Mouse (Mus musculus) liver, embryonic 13.5 days (tissue): ENCODE data around the gene Nipsnap2. TPM values are rescaled to one million over a fixed set of nuclear protein-coding genes. Genes with fewer than 3 reads are reported as not detected.
"Not testable (repeated sequence)": the region's sequence is repeated elsewhere in the genome, so short reads cannot be mapped to it uniquely, and the experiment has no call there.

Experiments
- ATAC-seq: fragments of 200-750 bp; cut with Nextera tagmentation; 2 replicates; pipeline ENCODE4 v1.8.0; 2017; ENCODE audit warnings: low read depth, mild to moderate bottlenecking, moderate number of reproducible peaks, moderate library complexity
- DNase-seq: peaks from one replicate; pipeline ENCODE4 v3.0.0; 2022
- H3K27ac ChIP-seq: fragments of 300-500 bp; sonication (generic); 2 replicates; pipeline ENCODE4 v1.5.1; 2015; ENCODE audit warnings: moderate library complexity, mild to moderate bottlenecking, inconsistent platforms
- H3K27me3 ChIP-seq: fragments of 300-500 bp; sonication (generic); 2 replicates; pipeline ENCODE4 v1.6.1; 2015; ENCODE audit warnings: mild to moderate bottlenecking, inconsistent platforms
- H3K36me3 ChIP-seq: fragments of 300-500 bp; sonication (generic); 2 replicates; pipeline ENCODE4 v1.6.1; 2015; ENCODE audit warnings: mild to moderate bottlenecking, inconsistent platforms
- H3K4me1 ChIP-seq: fragments of 300-500 bp; sonication (generic); replicated peaks from 2 replicates; pipeline ENCODE4 v1.6.1; 2015; ENCODE audit warnings: inconsistent platforms
- H3K4me2 ChIP-seq: fragments of 300-500 bp; sonication (generic); 2 replicates; pipeline ENCODE4 v1.6.1; 2015; ENCODE audit warnings: inconsistent platforms, mild to moderate bottlenecking, moderate library complexity
- H3K4me3 ChIP-seq: fragments of 300-500 bp; sonication (generic); replicated peaks from 2 replicates; pipeline ENCODE4 v1.5.1; 2015; ENCODE audit warnings: mild to moderate bottlenecking, inconsistent platforms
- H3K9ac ChIP-seq: fragments of 300-500 bp; sonication (generic); 2 replicates; pipeline ENCODE4 v1.6.1; 2015; ENCODE audit warnings: mild to moderate bottlenecking, inconsistent platforms
- H3K9me3 ChIP-seq: fragments of 300-500 bp; sonication (generic); replicated peaks from 2 replicates; pipeline ENCODE4 v1.6.1; 2016; ENCODE audit warnings: inconsistent platforms
- WGBS: fragments of 180-500 bp; shearing (Covaris S2); methylation state at CpG from one replicate; pipeline ENCODE4 v1.1.7; 2015; ENCODE audit not compliant: insufficient replicate concordance; 5-methylcytosine and 5-hydroxymethylcytosine counted together
- polyA plus RNA-seq: library from polyadenylated mRNA; unstranded; fragments of >200 nt; fragmentation: Nextera tagmentation; extraction: Ambion mirVana; gene quantifications from 2 replicates; pipeline ENCODE4 v1.2.1, GENCODE M21; 2015

Nipsnap2 gene
- polyA plus RNA-seq, 1 experiment from 2014 or later: 29.7 TPM

DNA sequence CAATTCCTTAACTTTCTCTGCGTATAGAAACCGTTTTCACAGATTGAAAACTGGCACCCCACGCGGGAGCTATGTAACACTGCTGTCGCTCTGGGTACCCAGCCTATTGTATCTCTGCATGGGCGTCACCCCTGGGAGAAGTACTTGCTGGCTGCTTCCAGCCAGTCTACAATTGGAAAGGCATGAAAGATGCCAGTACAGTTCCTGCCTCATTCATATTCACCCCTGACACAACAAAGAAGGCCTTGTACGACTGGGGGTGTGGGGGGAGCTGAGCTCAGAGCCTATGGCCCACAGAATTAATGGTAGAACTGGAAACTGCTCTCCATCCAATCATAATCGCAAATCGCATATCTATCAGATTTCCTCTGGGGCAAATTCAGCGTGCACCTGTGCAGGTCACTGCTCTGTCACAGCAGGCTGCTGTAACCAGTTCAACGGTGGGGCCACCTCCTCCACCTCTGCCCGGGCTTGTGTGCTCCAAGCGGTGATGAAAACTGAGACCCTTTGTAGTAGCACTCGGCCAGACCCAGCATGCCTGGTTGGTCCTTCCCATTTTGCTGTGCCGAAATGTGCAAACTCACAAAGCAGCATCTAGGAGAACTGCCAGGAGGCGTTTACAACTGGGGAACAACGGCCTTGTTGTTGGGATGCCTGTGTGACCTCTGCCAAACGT is 37.1 kb downstream of the Nipsnap2 start:
- H3K9me3 ChIP-seq: no peaks in the 10 kb centered on the region
- 75% methylated on average over 18 of the region's 18 CpGs for WGBS
- H3K4me3 ChIP-seq: no peak overlapping the region
- H3K4me1 ChIP-seq: peaks cover 7% of the 10 kb centered on the region; the same call in 1 of the 2 replicates
- no peak overlapping the region for H3K4me2 ChIP-seq
- DNase-seq (no peak), ATAC-seq (no peak)
- H3K9ac ChIP-seq: no peak overlapping the region
- peaks cover 23% of the 10 kb centered on the region for H3K36me3 ChIP-seq
- H3K27me3 ChIP-seq: no peaks in the 10 kb centered on the region
- no peak overlapping the region for H3K27ac ChIP-seq

DNA sequence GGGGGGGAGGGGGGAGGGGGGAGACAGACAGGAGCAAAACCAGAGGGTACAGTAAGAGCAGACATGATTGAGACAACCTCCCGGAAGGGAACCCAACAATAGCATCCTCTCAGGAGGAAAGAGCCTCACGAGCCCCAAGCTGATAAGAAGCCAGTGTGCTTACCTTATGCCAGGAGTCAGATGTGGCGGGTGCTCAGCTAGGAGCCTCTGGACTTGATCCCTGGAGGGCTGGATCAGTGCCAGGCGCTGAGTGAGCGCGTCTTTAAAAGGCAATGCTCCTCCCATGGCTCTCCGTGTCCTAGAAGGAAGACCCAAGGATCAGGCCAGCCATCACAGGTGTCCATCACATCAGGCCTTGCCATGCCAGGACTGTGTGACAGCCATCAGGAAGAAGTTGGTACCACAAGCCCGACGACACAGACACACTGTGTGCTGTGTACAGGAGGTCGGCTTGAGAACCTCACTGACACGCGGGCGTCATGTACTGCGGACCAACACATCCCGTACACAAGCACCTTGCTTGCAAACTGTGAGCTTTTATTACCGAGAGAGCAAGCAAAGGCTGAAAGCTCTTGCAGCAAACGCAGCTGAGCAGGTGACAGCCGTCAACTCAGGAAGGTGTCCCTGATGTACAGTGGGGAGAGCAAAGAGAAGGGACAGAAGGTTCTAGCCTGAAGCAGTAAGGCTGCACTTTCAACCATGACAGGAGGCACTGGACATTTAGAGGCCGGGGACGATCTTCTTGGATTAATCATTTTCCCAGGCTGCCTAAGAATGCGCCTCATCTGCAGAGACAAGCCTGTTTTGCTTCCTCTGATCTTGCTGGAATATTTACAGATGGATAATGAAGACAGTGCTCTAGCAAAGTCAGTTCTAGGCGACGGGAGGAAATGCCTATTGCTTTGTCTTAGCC is 45.8 kb downstream of the Nipsnap2 start:
- H3K36me3 ChIP-seq: peaks cover 57% of the 10 kb centered on the region
- no peak overlapping the region for H3K9ac ChIP-seq
- H3K4me3 ChIP-seq: no peak overlapping the region
- H3K27ac ChIP-seq: no peak overlapping the region
- H3K9me3 ChIP-seq: no peaks in the 10 kb centered on the region
- 78% methylated on average over 23 of the region's 23 CpGs for WGBS
- DNase-seq (no peak), ATAC-seq (no peak)
- no peak overlapping the region for H3K4me2 ChIP-seq
- no peaks in the 10 kb centered on the region for H3K27me3 ChIP-seq
- peaks cover 14% of the 10 kb centered on the region for H3K4me1 ChIP-seq

DNA sequence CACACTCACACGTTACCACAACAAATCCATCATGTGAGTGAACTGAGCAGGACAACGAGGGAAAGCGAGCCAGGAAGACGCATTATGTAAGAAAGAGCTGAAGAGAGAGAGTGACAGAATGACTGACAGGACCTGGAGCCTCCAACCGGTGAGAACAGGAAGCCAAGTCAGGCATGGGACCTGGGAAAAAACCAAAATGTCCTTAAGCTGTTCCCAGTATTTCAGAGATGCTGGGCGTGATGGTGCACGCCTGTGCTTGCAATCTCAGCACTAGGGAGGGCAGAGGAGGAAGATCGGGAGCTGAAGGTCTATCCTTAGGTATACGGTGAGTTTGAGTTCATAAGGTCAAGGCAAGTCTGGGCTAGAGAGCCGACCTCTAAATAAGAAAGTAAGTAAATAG is 47.6 kb downstream of the Nipsnap2 start:
- no peak for ATAC-seq
- no peaks in the 10 kb centered on the region for H3K9me3 ChIP-seq
- peaks cover 25% of the 10 kb centered on the region for H3K4me1 ChIP-seq
- no peak overlapping the region for H3K27ac ChIP-seq
- WGBS: 71% methylated on average over 10 of the region's 10 CpGs
- H3K27me3 ChIP-seq: no peaks in the 10 kb centered on the region
- H3K9ac ChIP-seq: no peak overlapping the region
- no peak overlapping the region for H3K4me3 ChIP-seq
- DNase-seq: no peak
- peaks cover 61% of the 10 kb centered on the region for H3K36me3 ChIP-seq
- no peak overlapping the region for H3K4me2 ChIP-seq

DNA sequence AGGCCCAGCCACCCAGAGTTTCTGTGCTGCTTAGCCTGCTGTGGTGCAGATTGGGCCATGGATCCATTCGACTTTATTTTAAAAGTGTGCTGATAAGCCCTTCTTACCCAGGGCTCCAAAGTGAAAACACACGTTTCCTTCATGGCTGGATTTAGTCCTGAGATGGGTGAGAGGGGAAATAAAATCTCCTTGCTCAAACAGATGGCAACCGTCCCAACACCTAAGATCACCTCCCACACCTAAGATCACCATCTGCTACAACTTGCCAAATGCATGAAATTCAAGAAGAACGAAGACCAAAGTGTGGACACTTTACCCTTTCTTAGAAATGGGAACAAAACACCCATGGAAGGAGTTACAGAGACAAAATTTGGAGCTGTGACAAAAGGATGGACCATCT is 48.5 kb downstream of the Nipsnap2 start:
- not testable (repeated sequence) for H3K4me2 ChIP-seq, H3K4me3 ChIP-seq, H3K9ac ChIP-seq, H3K27me3 ChIP-seq, DNase-seq, H3K9me3 ChIP-seq, ATAC-seq, H3K27ac ChIP-seq
- WGBS: 74% methylated on average over 4 of the region's 4 CpGs
- Histone ChIP-seq H3K4me1 (peaks cover 34% of the 10 kb centered on the region), H3K36me3 (peaks cover 52% of the 10 kb centered on the region)

DNA sequence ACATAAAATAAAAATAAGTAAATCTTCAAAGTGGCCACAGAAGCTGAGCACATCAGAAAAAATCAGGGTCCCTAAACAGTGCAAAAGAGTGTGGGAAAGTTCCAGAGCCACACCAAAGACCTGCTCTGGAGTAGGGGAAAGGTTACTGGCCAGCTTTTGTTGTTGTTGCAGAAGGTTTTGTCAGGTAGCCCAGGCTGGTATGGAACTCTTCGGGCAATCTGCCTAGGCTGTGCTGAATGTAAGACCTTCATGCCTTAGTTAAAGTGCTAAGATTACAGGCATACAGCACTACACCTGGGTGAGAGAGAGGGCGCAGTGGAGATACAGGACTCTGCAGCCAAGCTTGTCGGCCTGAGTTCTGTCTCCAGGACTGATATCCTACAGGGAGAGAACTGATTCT is 49.8 kb downstream of the Nipsnap2 start:
- H3K27me3 ChIP-seq: no peaks in the 10 kb centered on the region
- peaks cover 47% of the 10 kb centered on the region for H3K4me1 ChIP-seq
- H3K4me3 ChIP-seq: no peak overlapping the region
- H3K9me3 ChIP-seq: no peaks in the 10 kb centered on the region
- H3K4me2 ChIP-seq: no peak overlapping the region
- no peak overlapping the region for H3K27ac ChIP-seq
- DNase-seq (no peak), ATAC-seq (no peak)
- H3K36me3 ChIP-seq: peaks cover 42% of the 10 kb centered on the region
- WGBS: 76% methylated on average over 3 of the region's 3 CpGs
- no peak overlapping the region for H3K9ac ChIP-seq

DNA sequence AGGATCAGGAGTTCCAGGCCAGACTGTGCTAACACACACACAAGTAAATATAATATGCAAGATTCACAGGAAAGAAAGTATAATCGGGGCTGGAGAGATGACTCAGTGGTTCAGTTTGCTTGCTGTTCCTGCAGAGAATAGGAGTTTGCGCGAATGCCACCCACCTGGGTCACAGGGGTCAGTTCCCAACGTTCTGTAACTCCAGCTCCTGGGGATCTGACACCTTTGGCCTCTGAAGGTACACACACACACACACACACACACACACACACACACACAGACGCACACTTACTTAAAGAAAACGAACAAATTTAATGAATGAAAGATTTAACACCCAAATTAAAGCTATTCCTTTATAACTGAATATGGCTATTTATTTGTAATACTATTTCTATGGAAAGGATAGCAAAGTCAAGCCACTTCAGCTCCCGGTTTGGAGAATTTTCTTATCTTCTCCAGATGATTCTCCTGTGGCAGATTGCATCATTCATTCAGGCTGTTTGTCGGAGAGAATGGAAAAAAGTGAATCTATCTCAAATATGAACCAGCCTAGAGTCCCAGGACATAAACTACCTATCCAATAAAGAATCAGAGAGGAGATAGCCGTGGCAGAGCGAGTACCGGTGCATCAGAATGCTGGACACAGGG is 53.6 kb downstream of the Nipsnap2 start:
- peaks cover 22% of the 10 kb centered on the region for H3K36me3 ChIP-seq
- H3K9me3 ChIP-seq: no peaks in the 10 kb centered on the region
- H3K27ac ChIP-seq: peak overlapping the region; percentile 76
- peaks cover 51% of the 10 kb centered on the region for H3K4me1 ChIP-seq
- no peak for DNase-seq
- peak overlapping the region; percentile 78 for H3K9ac ChIP-seq
- H3K4me3 ChIP-seq: peak overlapping the region; percentile 74
- no peak for ATAC-seq
- 28% methylated on average over 11 of the region's 11 CpGs for WGBS
- H3K4me2 ChIP-seq: peak overlapping the region; percentile 87
- no peaks in the 10 kb centered on the region for H3K27me3 ChIP-seq

DNA sequence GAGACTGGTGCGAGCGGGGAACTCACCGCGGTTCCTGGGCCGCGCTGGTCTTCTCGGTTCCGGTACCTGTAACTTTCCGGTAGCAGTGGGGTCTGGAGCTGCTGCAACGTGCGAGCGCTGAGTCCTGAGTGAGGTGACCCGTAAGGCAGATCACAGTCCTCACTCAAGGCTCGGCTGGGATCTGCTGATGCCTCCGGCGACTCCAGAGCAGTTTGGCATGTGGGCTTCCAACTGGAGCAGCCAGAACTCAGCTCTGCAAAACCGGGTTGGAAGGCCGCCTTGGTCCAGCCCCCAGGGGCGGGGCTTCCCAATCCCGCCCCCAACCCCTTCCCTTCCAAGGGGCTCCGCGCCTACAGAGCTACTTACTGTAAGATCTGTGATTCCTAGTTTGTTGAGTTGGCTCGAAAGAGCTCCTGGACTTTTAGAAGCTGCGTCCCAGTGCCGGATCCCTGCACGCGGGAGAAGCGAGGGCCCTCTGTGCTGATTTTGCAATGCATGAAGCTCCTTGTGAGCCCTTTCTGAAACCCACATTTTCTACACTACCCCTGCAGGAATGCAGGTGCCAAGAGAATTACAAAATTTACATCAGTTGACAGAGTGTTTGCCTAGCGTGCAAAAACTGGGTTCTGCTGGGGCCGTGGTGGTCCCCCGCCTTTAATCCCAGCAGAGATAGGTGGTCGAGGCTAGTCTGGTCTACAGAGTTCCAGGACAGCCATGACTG is 54.3 kb downstream of the Nipsnap2 start:
- H3K9me3 ChIP-seq: no peaks in the 10 kb centered on the region
- H3K27ac ChIP-seq: peak overlapping the region; percentile 76
- DNase-seq (peak; percentile 60), ATAC-seq (peak; percentile 81)
- H3K4me3 ChIP-seq: peak overlapping the region; percentile 74
- peak overlapping the region; percentile 78 for H3K9ac ChIP-seq
- no peaks in the 10 kb centered on the region for H3K27me3 ChIP-seq
- peak overlapping the region; percentile 87 for H3K4me2 ChIP-seq
- peaks cover 22% of the 10 kb centered on the region for H3K36me3 ChIP-seq
- WGBS: 2% methylated on average over 32 of the region's 32 CpGs
- H3K4me1 ChIP-seq: peaks cover 50% of the 10 kb centered on the region

DNA sequence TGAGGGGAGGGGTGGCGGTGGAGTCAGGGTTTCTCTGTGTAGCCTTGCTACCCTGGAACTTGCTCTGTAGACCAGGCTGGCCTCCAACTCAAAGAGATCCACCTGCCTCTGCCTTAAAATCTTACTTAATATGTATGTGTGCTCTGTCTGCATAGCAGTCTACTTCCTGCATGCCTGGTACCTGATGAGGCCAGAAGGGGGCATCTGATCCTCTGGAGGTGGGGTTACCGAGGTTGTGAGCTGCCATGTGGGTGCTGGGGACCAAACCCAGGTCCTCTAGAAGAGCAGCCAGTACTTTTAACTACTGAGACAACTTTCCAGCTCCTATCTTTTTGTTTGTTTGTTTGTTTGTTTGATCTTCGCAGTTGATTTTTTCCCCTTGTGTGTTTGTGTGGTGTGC is 55.3 kb downstream of the Nipsnap2 start:
- H3K9me3 ChIP-seq: no peaks in the 10 kb centered on the region
- H3K4me2 ChIP-seq: no peak overlapping the region
- no peak overlapping the region for H3K4me3 ChIP-seq
- H3K9ac ChIP-seq: no peak overlapping the region
- DNase-seq: no peak
- H3K36me3 ChIP-seq: peaks cover 18% of the 10 kb centered on the region
- WGBS: 82% methylated on average over 3 of the region's 3 CpGs
- peaks cover 44% of the 10 kb centered on the region for H3K4me1 ChIP-seq
- no peaks in the 10 kb centered on the region for H3K27me3 ChIP-seq
- no peak overlapping the region for H3K27ac ChIP-seq
- no peak for ATAC-seq

DNA sequence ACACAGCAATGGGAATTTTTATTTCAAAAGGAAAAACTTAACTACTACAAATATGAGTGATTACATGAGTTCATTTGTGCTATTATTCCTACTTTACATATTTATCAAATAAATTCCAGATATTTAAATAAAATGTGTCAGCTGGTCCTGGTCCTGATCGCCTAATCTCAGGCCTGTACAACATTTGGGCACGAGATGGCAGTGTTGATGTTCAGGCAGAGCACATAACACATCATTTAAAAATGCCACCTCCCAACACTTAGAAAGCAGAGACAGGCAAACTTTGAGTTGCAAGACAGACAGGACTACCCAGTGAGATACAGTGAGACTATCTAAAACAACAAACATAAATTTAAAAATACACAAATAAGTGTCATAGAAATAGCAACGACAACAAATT is 57.3 kb downstream of the Nipsnap2 start:
- ATAC-seq (no peak), DNase-seq (no peak)
- no peak overlapping the region for H3K9ac ChIP-seq
- H3K4me1 ChIP-seq: peaks cover 47% of the 10 kb centered on the region
- 49% methylated on average over 3 of the region's 3 CpGs for WGBS
- H3K9me3 ChIP-seq: no peaks in the 10 kb centered on the region
- no peaks in the 10 kb centered on the region for H3K27me3 ChIP-seq
- 0 out of 2 replicates have a peak, but pooled peaks cover under 1% of the 10 kb centered on the region for H3K36me3 ChIP-seq
- H3K4me2 ChIP-seq: no peak overlapping the region
- no peak overlapping the region for H3K4me3 ChIP-seq
- no peak overlapping the region for H3K27ac ChIP-seq

DNA sequence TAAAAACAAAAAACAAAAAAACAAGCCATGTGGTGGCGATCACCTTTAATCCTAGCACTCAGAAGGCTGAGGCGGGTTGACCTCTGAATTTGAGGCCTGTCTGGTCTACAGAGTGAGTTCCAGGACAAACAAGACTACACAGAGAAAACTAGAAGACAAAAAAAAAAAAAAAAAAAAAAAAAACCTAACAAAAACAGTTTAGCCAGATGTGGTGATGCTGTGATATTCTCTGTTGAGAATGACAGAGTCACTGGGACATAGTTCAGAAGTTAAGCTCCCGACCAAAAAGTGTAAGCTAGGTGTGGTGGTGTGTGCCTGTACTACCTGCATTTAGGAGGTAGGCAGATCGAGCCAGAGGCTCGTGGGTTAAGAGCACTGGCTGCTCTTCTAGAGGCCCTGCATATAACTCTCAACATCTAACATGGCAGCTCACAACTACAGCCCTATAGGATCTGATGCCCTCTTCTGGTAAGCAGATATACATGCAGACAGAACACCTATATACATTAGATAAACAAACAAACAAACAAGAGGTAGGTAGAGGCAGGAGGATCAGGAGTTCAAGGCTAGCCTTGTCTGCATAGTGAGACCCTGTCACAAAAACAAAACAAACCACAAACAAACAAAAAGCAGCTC is 60.5 kb downstream of the Nipsnap2 start:
- 84% methylated on average over 5 of the region's 5 CpGs for WGBS
- peak overlapping the region; percentile 97; the same call in 1 of the 2 replicates for H3K27ac ChIP-seq
- H3K27me3 ChIP-seq: no peaks in the 10 kb centered on the region
- H3K4me1 ChIP-seq: peaks cover 45% of the 10 kb centered on the region
- H3K9me3 ChIP-seq: no peaks in the 10 kb centered on the region
- no peak for ATAC-seq
- no peak for DNase-seq
- H3K36me3 ChIP-seq: peaks cover 19% of the 10 kb centered on the region
- no peak overlapping the region for H3K9ac ChIP-seq
- H3K4me3 ChIP-seq: no peak overlapping the region
- H3K4me2 ChIP-seq: no peak overlapping the region
